Mouse (Mus musculus): Measurements from ENCODE around the gene Ddx42.
"Not testable (repeated sequence)": the region's sequence is repeated elsewhere in the genome, so short reads cannot be mapped to it uniquely, and the experiment has no call there.

The Ddx42 gene

GRCm38 (mm10) chr11:106216730-106217490 lies at the start of gene Ddx42:
Gene Ddx42 (plus strand): TSS chr11:106216926.
- peak; percentile 86 to 89 for DNase-seq (ENCODE audit: low spot score in 2 of 2)

GRCm38 (mm10) chr11:106167435-106167834 lies 49.3 kb upstream of the Ddx42 start:
- peak; percentile 52 to 59 for DNase-seq (ENCODE audit: low spot score in 2 of 2)

- DNase-seq (ENCODE audit: low spot score in 2 of 2): peak in 1 of 2 experiments; percentile 56
These were observed 45.9 kb upstream of the Ddx42 start for GRCm38 (mm10) chr11:106170807-106171206.

GRCm38 (mm10) chr11:106173228-106173627 lies 43.5 kb upstream of the Ddx42 start:
- no peak for DNase-seq (ENCODE audit: low spot score in 2 of 2)

- DNase-seq (ENCODE audit: low spot score in 2 of 2): no peak
These were observed 42.4 kb upstream of the Ddx42 start for GRCm38 (mm10) chr11:106174372-106174771.

- no peak for DNase-seq (ENCODE audit: low spot score in 2 of 2)
These were observed 41.6 kb upstream of the Ddx42 start for GRCm38 (mm10) chr11:106175081-106175480.

- no peak for DNase-seq (ENCODE audit: low spot score in 2 of 2)
These were observed 40.4 kb upstream of the Ddx42 start for GRCm38 (mm10) chr11:106176372-106176771.

GRCm38 (mm10) chr11:106178036-106178782 lies 38.5 kb upstream of the Ddx42 start:
- DNase-seq (ENCODE audit: low spot score in 2 of 2): no peak

- no peak for DNase-seq (ENCODE audit: low spot score in 2 of 2)
These were observed 36.8 kb upstream of the Ddx42 start for GRCm38 (mm10) chr11:106179711-106180448.

GRCm38 (mm10) chr11:106180449-106180801 lies 36.3 kb upstream of the Ddx42 start:
- no peak for DNase-seq (ENCODE audit: low spot score in 2 of 2)

GRCm38 (mm10) chr11:106187326-106187725 lies 29.4 kb upstream of the Ddx42 start:
- no peak for DNase-seq (ENCODE audit: low spot score in 2 of 2)

GRCm38 (mm10) chr11:106191716-106192115 lies 25.0 kb upstream of the Ddx42 start:
- DNase-seq (ENCODE audit: low spot score in 2 of 2): no peak

GRCm38 (mm10) chr11:106192241-106192640 lies 24.5 kb upstream of the Ddx42 start:
- no peak for DNase-seq (ENCODE audit: low spot score in 2 of 2)

- DNase-seq (ENCODE audit: low spot score in 2 of 2): peak in 1 of 2 experiments; percentile 28
These were observed 23.9 kb upstream of the Ddx42 start for GRCm38 (mm10) chr11:106192657-106193370.

GRCm38 (mm10) chr11:106193371-106194154 lies 23.2 kb upstream of the Ddx42 start:
- peak; percentile 96 to 97 for DNase-seq (ENCODE audit: low spot score in 2 of 2)

GRCm38 (mm10) chr11:106194155-106194541 lies 22.6 kb upstream of the Ddx42 start:
- no peak for DNase-seq (ENCODE audit: low spot score in 2 of 2)

GRCm38 (mm10) chr11:106194891-106195290 lies 21.8 kb upstream of the Ddx42 start:
- DNase-seq (ENCODE audit: low spot score in 2 of 2): no peak

- DNase-seq (ENCODE audit: low spot score in 2 of 2): no peak
These were observed 21.4 kb upstream of the Ddx42 start for GRCm38 (mm10) chr11:106195341-106195740.

GRCm38 (mm10) chr11:106198277-106198676 lies 18.4 kb upstream of the Ddx42 start:
- no peak for DNase-seq (ENCODE audit: low spot score in 2 of 2)

GRCm38 (mm10) chr11:106199997-106200396 lies 16.7 kb upstream of the Ddx42 start:
- not testable (repeated sequence) for DNase-seq (ENCODE audit: low spot score in 2 of 2)

GRCm38 (mm10) chr11:106200756-106201155 lies 16.0 kb upstream of the Ddx42 start:
- no peak for DNase-seq (ENCODE audit: low spot score in 2 of 2)

Data from natural killer cell, adult 2 months (primary cell).